Mouse (Mus musculus) ES-E14 (cell line): ENCODE measurements around the gene Dchs1.

Source experiments
- HCFC1 ChIP-seq: IDR thresholded peaks from 2 replicates; pipeline ENCODE4 v1.6.1; 2012; ENCODE audit warnings: low read length, inconsistent platforms, borderline replicate concordance; ENCODE audit not compliant: insufficient read depth
- MAFK ChIP-seq: IDR thresholded peaks from 2 replicates; pipeline ENCODE4 v1.6.1; 2014; ENCODE audit warnings: mild to moderate bottlenecking, low read depth, low read length, inconsistent platforms; ENCODE audit not compliant: insufficient read depth
- ZC3H11A ChIP-seq: IDR thresholded peaks from 2 replicates; pipeline ENCODE4 v1.6.1; 2012; ENCODE audit warnings: low read depth, mild to moderate bottlenecking, inconsistent platforms, low read length, borderline replicate concordance
- ZNF384 ChIP-seq: IDR thresholded peaks from 2 replicates; pipeline ENCODE4 v1.6.1; 2012; ENCODE audit warnings: low read depth, low read length, inconsistent platforms

- TF ChIP-seq ZC3H11A, result no peak
- TF ChIP-seq ZNF384, result no peak
- TF ChIP-seq MAFK, result no peak
- TF ChIP-seq HCFC1, result no peak
Observed at GRCm38 (mm10) chr7:105777797-105778552, 9.5 kb downstream of the Dchs1 start.
